15 mouse cellular contexts compared by ENCODE assay signal in genomic region chr13:73620637-73621036, GRCm38 (mm10). TPM values are rescaled to one million over a fixed set of nuclear protein-coding genes. Genes with fewer than 3 reads are reported as not detected.
DNase-seq lines count a peak whose midpoint lies in the region; ATAC-seq and TF ChIP-seq lines count a peak whose summit lies in the region.
"Had no signal": no experiment of that assay in that cellular context is flagged by ENCODE, and none has a peak within 500 bp of the region (broad histone marks: within the 10 kb centered on the region; RNA-seq: fewer than 3 reads in every experiment).

No protein-coding gene starts in this region.

- 76% methylated on average over 6 of the region's 6 CpGs for WGBS in hindbrain, embryonic 11.5 days
- WGBS in hindbrain, embryonic 14.5 days: 74% methylated on average over 6 of the region's 6 CpGs
- 65% methylated on average over 6 of the region's 6 CpGs for WGBS in cerebellum, adult 2 months

- intact Hi-C loops in gastrocnemius, postnatal 14 days (cut with DNase I; ENCODE audit: low total_unique reads): loop anchor here (5.0 kb wide), 1 partner anchor 108 kb away; no protein-coding TSS in a partner anchor

- H3K4me2 ChIP-seq in hindbrain, embryonic 11.5 days (replicated peaks; ENCODE audit: low read depth, low read length): no peak overlapping the region
- no peak overlapping the region for H3K4me2 ChIP-seq in hindbrain, embryonic 14.5 days (replicated peaks)
- H3K4me2 ChIP-seq: heart, embryonic 11.5 days had no signal

- no peaks in the 10 kb centered on the region for H3K9me3 ChIP-seq in hindbrain, embryonic 11.5 days (ENCODE audit: control insufficient read depth, low read length)
- no peaks in the 10 kb centered on the region for H3K9me3 ChIP-seq in hindbrain, embryonic 14.5 days (ENCODE audit: control insufficient read depth, low read length)

- H3K9ac ChIP-seq in hindbrain, embryonic 11.5 days (ENCODE audit: low read depth, low read length): no peak overlapping the region
- no peak overlapping the region for H3K9ac ChIP-seq in hindbrain, embryonic 14.5 days

- no peaks in the 10 kb centered on the region for H3K27me3 ChIP-seq in hindbrain, embryonic 11.5 days (ENCODE audit: control insufficient read depth, insufficient read depth, low read length)
- no peaks in the 10 kb centered on the region for H3K27me3 ChIP-seq in hindbrain, embryonic 14.5 days (ENCODE audit: control insufficient read depth, insufficient read depth, low read length)
- no peaks in the 10 kb centered on the region for H3K27me3 ChIP-seq in cerebellum, adult 2 months (ENCODE audit: control insufficient read depth, insufficient read depth, low read length)
- H3K27me3 ChIP-seq: Patski had no signal

- no peak for TF ChIP-seq POLR2A in cerebellum, adult 2 months (IDR thresholded peaks at IDR 0.05; ENCODE audit: borderline replicate concordance, insufficient read depth, low read length)

- H3K27ac ChIP-seq in hindbrain, embryonic 11.5 days (ENCODE audit: low read depth, low read length): no peak overlapping the region
- no peak overlapping the region for H3K27ac ChIP-seq in hindbrain, embryonic 14.5 days
- H3K27ac ChIP-seq in cerebellum, adult 2 months (ENCODE audit: insufficient read depth, low read length): no peak overlapping the region

- no peak overlapping the region for H3K4me3 ChIP-seq in hindbrain, embryonic 11.5 days (ENCODE audit: low read depth, low read length)
- no peak overlapping the region for H3K4me3 ChIP-seq in hindbrain, embryonic 14.5 days (replicated peaks; ENCODE audit: low read length)
- H3K4me3 ChIP-seq in cerebellum, adult 2 months (replicated peaks; ENCODE audit: insufficient read depth, low read depth, low read length): no peak overlapping the region
- H3K4me3 ChIP-seq: erythroblast, embryonic 14.5 days had no signal

- H3K4me1 ChIP-seq in hindbrain, embryonic 11.5 days (replicated peaks; ENCODE audit: control insufficient read depth, insufficient read depth, low read length): no peaks in the 10 kb centered on the region
- no peaks in the 10 kb centered on the region for H3K4me1 ChIP-seq in hindbrain, embryonic 14.5 days (replicated peaks; ENCODE audit: control insufficient read depth, insufficient read depth, low read length)
- no peaks in the 10 kb centered on the region for H3K4me1 ChIP-seq in cerebellum, adult 2 months (ENCODE audit: control insufficient read depth, insufficient read depth, low read length)

- peaks cover 5% of the 10 kb centered on the region; the same call in 1 of the 2 replicates for H3K36me3 ChIP-seq in hindbrain, embryonic 11.5 days (ENCODE audit: control insufficient read depth, insufficient read depth, low read length)
- peaks cover 73% of the 10 kb centered on the region for H3K36me3 ChIP-seq in hindbrain, embryonic 14.5 days (replicated peaks; ENCODE audit: control insufficient read depth, insufficient read depth)

- ATAC-seq in hindbrain, embryonic 11.5 days (ENCODE audit: low FRiP score): no peak
- no peak for ATAC-seq in hindbrain, embryonic 14.5 days (ENCODE audit: low FRiP score)
- ATAC-seq: Patski had no signal

- peak; percentile 15 for DNase-seq in hindbrain, embryonic 11.5 days (ENCODE audit: low spot score)
- DNase-seq in hindbrain, embryonic 14.5 days (ENCODE audit: low spot score): no peak
- peak; percentile 50 for DNase-seq in thymus, postnatal 0 days (ENCODE audit: low spot score)
- DNase-seq in thymus, postnatal 10 days (ENCODE audit: low spot score in 2 of 2): no peak
- DNase-seq in c-Kit-positive CD71-positive TER-119-positive erythroid progenitor cells, embryonic 14.5 days (ENCODE audit: low spot score): peak; percentile 25
- DNase-seq in cerebellum, adult 2 months: no peak
- DNase-seq in gastrocnemius, postnatal 14 days: no peak
- no peak for DNase-seq in urinary bladder, adult 18-20 months (ENCODE audit: low spot score in 2 of 2)
- DNase-seq: kidney, adult 8-10 months had no signal

- no peak for TF ChIP-seq CTCF in cerebellum, adult 2 months (IDR thresholded peaks at IDR 0.05; ENCODE audit: borderline replicate concordance, insufficient read depth, low read depth, low read length)

RNA-seq across cellular contexts. Expression of gene Tert, which starts 6.1 kb away (rescaled TPM):
- polyA plus RNA-seq in hindbrain, embryonic 11.5 days (2014; fragmentation: Nextera tagmentation; extraction: Ambion mirVana): 3.3 and 5.3 TPM in 2 replicates
- polyA plus RNA-seq in hindbrain, embryonic 14.5 days (2014; fragmentation: Nextera tagmentation; extraction: Ambion mirVana): 3.0 and 4.1 TPM in 2 replicates
- polyA plus RNA-seq in thymus, postnatal 0 days (2015; fragmentation: Nextera tagmentation; extraction: Ambion mirVana): 3.0 and 6.0 TPM in 2 replicates
- polyA plus RNA-seq in cerebellum, adult 2 months (2012; rRNA removed): 1.4 TPM in 2 replicates
- under 1 TPM; 0.14 to 0.18 TPM for total RNA-seq in gastrocnemius, postnatal 14 days (2021)
- polyA plus RNA-seq: erythroblast, embryonic 14.5 days had no signal

RNA-seq across cellular contexts. Expression of gene Clptm1l, which starts 16.8 kb away (rescaled TPM):
- polyA plus RNA-seq in hindbrain, embryonic 11.5 days (2014; fragmentation: Nextera tagmentation; extraction: Ambion mirVana): 111 and 112 TPM in 2 replicates
- 147 and 157 TPM in 2 replicates for polyA plus RNA-seq in hindbrain, embryonic 14.5 days (2014; fragmentation: Nextera tagmentation; extraction: Ambion mirVana)
- polyA plus RNA-seq in thymus, postnatal 0 days (2015; fragmentation: Nextera tagmentation; extraction: Ambion mirVana): 122 and 128 TPM in 2 replicates
- polyA plus RNA-seq in cerebellum, adult 2 months (2012; rRNA removed): 100 and 108 TPM in 2 replicates
- 10 to 100 TPM; 39.5 to 50.3 TPM for total RNA-seq in gastrocnemius, postnatal 14 days (2021)

RNA-seq across cellular contexts. Expression of gene Slc6a18, which starts 57.2 kb away (rescaled TPM):
- polyA plus RNA-seq in hindbrain, embryonic 11.5 days (2014; fragmentation: Nextera tagmentation; extraction: Ambion mirVana): not detected in 2 replicates
- not detected in 2 replicates for polyA plus RNA-seq in hindbrain, embryonic 14.5 days (2014; fragmentation: Nextera tagmentation; extraction: Ambion mirVana)
- 0.09 and 0.16 TPM in 2 replicates for polyA plus RNA-seq in thymus, postnatal 0 days (2015; fragmentation: Nextera tagmentation; extraction: Ambion mirVana)
- polyA plus RNA-seq in cerebellum, adult 2 months (2012; rRNA removed): not detected in 2 replicates
- under 1 TPM; 0.16 to 0.62 TPM for total RNA-seq in gastrocnemius, postnatal 14 days (2021)
- total RNA-seq: left cerebral cortex, postnatal 14 days; megakaryocyte-erythroid progenitor cell, adult 5-6 weeks had no signal
- polyA plus RNA-seq: erythroblast, embryonic 14.5 days; heart, embryonic 11.5 days; stomach, embryonic 16.5 days had no signal

Comparison
In these comparisons a context has a peak if more than half of its experiments do, and no peak if none do; other contexts are left out.
1. DNase-seq: peak in hindbrain, embryonic 11.5 days (single experiment), thymus, postnatal 0 days (single experiment) and c-Kit-positive CD71-positive TER-119-positive erythroid progenitor cells, embryonic 14.5 days (single experiment); none in hindbrain, embryonic 14.5 days (single experiment), thymus, postnatal 10 days (0 of 2), cerebellum, adult 2 months (0 of 2), gastrocnemius, postnatal 14 days (single experiment) and urinary bladder, adult 18-20 months (0 of 2).